Mouse (Mus musculus): ENCODE results near the gene Tas1r1.

Gene Tas1r1

DNA sequence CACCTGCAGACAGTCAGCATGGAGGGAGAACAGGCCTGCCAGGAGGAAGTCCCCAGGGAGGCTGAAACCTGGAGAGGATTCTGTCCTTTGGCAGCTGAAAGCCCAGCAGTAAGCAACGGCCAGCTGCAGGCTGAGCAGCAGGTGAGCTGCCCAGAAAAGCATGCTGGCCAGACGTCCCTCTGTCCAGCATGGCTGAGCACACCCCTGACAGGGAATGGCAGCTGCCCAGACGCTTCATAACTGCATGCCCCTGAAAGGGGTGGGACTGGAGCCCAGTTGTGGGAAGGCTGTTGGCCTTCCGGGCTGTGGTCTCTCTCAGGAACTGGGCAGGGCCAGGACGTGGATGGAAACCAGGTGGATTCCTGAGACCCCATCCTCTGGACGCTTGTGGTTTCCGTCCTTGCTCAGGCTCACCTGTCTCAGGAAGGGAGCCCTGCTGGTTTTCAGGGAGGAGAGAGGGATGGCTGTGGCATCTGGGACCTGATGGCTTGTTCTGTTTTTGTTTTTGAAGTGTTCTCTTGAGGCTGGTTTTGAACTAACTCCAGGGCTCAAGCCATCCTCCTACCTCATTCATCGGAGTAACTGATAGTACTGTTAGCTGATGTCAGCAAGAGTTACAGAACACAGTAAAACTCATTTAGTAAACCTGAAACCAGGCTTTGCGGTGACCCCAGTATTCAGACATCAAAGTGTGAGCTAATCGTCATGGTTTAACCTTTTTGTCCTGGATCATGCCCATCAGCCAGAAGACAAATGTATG is at the start of gene Tas1r1:
Gene Tas1r1, minus strand, starts transcription at position 344 of the 760 bp plus-strand sequence.
- DNase-seq: no peak

DNA sequence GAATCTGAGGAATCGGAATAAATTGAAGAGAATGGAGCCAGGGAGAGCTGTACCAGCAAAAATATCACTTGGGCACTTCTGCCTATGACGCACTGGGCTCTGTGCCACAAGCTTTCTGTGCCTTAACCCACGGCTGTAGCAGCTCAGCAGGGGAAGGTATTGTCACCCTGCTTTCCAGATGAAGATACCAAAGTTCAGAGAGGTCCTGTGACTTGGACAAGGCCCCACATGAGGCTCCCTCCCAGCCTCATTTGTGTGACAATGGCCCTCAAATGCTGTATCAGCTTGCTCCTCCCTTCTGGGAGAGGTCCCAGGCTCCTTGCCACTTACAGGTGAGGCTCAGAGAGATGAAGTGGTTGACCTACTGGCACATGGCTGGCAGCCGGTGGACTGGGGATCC is 49.8 kb upstream of the Tas1r1 start:
- DNase-seq: peak in 1 of 2 experiments; percentile 54

DNA sequence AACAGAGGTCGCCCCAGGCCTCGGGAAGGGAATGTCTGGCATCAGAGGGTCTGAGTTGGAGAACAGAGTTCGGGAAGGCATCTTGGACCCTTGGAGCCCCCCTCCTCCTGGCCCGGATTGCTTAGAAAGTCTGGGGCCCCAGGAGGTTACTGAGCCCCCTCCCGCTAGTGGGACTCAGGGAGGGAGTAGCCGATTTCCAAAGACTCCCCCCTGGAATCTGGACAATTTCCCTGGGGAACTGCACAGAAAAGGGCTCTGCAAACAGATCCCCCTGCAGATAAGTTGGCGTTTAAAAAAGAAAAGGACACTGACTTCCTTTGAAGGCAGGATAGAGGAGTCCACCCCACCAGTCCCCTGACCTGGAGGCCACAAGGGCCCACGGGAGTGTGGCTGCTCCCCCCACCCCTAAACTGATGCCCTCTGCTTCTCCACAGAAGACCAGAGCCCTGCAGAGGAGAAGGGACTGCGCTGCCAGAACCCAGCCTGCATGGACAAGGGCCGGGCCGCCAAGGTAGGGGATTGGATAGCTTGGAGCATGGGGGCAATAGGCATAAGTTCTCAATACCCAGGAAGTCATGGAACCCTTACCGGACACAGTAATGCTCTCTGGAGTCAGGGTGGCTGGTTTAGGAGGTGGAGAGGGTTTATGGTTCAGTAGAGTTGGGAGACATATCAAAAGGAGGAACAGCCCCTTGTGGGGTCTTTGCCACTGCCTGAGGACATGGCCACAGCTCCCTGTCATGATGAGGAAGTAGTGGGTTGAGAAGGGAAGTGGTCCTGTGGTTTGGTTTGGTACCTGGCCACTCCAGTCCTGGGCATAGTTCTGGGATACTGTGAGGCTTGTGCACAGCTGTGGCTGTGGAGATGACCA is 49.1 kb upstream of the Tas1r1 start:
- no peak for DNase-seq

DNA sequence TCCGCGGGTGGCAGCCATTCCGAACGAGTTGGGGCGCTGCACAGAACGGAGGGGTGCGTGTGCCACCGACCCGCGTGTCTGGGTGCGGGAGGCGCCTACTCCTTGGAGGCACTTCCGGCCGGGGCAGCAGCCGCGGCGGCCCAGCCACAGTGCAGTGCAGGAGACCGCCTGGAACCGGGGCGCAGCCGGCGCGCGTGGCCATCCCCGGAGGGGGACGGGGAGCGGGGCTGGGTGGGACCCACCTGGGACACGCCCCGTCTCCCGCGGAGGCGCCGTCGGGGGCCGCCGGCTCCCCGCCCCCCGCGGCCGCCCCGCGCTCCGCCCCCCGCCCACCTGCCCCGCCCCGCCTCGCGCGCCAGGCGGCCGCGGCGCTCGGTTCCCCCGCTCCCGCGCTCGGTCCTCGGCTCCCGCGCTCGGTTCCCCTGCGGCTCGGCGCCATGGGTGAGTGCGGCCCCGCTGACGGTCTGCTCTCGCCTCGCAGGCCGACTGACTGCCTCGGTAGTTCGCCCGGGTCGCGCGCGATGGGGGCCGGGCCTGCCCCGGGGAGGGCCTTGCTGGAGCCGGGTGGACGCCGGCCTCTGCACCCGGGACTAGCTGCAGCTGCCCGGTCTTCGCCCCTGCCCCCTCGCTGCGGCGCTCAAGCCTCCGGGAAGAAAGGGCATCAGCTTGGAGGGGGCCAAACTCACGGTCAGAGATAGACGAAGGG is 48.3 kb upstream of the Tas1r1 start:
- peak; percentile 70 to 85 for DNase-seq

DNA sequence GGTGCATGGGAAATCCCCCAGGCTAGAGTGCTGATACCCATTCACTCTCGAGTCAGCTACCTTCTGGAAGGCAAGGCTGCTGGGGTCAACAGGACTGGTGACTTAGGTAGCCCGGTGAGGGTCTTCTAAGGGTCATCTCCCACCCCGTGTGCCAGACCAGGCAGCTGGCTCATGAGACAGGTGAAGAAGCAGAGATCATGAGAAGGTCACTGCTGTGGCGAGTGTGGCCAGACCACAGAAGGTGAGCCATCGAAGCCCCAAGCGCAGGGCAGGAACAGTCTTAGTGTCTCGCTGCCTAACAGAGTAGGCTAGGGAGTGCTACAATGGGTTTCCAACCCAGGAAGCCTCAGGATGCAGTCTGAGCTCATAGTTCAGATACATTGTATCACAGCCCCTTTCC is 46.2 kb upstream of the Tas1r1 start:
- no peak for DNase-seq

DNA sequence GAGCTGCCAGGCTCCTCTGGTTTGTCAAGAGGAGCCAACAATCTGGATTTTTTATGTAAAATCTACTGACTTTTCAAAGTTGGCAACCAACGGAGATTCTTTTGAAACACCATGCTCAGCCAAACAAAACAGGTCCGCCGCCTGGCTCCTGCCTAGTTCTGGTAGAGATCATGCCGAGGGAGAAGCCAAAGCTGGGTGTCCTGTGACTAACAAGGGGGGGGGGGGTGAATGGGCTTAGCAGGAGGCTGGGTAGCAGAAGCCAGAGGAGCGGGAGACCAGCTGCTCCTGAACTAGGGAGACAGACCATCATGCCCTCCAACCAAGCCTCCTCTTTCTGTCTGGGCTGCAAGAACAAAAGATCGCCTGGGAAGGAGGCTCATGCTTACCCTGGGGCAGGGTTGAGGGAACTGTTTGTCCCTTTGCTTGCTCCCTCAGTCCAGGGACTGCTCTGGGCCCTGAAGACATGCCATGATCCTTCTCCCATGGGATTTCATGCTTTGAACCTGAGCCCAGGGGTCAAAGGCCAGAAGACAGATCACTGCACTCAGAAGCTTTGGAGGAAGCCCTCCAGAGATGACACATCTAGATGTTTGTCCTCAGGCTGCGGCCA is 45.3 kb upstream of the Tas1r1 start:
- DNase-seq: no peak

DNA sequence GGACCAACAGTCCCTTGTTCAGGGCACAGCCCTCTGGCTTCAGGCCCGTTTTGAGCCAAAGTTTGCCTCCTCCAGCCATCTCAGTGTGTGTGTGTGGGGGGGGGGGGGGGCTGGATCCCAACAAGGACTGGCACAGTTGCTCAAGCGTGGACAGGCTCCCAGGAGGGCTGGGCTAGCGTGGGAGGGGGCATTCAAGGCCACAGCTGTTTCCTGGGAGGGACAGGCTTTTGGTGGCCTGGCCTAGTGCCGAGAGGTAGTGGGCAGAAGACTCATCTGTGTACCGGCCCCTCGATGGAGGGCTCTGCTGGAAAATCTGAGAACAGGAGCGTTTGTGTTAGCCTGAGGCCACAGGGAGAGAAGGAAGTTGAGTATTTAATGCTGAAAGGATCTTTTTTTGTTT is 41.6 kb upstream of the Tas1r1 start:
- no peak for DNase-seq

DNA sequence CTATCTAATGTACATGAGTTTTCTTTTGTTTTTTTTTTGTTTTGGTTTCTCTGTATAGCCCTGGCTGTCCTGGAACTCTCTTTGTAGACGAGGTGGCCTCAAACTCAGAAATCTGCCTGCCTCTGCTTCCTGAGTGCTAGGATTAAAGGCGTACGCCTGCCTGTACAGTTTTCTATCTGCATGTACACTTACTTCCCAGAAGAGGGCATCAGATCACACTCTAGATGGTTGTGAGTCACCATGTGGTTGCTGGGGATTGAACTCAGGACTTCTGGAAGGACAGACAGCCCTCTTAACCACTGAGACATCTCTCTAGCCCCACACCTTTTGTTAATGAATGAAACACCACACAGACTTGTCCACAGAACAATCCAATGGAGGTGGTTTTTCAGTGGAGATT is 40.9 kb upstream of the Tas1r1 start:
- no peak for DNase-seq

DNA sequence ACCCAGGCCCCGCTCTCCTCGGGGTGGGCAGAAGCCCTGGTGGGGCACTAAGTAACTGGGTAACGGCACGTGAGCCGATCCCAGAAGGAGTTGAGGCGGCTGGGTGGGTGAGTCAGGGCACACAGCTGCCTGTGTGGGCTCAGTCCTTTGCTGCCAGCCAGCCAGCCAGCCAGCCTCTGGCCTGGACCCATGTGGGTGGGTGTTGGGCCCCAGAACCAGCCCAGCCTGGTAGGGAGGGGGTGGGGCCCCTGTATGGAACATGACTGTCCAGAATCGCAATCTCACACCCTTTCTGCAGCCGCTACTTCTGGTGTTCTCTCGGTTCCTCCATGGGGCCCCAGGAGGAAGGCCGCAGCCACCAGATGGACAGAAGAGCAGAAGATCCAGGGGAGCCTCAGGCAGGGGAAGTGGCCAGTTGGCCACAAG is 39.8 kb upstream of the Tas1r1 start:
- DNase-seq: peak in 1 of 2 experiments; percentile 52

DNA sequence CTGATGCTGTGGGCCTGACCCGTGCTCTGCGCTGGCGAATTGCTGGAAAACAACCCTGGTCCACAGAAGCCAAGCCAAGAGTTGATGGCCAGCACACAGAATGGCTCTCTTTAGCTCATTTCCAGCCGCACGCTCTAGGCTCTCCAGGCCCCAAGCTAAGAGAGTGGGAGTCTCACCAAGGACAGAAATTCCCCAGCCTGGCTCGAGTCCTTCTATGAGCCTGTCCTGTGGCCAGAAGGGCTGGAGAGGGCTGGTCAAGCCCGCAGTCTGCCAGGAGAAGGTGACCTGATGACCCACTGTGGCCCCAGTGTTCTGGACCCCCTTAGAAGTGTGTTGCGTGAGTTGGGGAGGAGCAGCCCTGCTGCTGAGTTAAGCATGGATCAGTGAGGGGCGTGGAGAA is 38.8 kb upstream of the Tas1r1 start:
- DNase-seq: no peak

DNA sequence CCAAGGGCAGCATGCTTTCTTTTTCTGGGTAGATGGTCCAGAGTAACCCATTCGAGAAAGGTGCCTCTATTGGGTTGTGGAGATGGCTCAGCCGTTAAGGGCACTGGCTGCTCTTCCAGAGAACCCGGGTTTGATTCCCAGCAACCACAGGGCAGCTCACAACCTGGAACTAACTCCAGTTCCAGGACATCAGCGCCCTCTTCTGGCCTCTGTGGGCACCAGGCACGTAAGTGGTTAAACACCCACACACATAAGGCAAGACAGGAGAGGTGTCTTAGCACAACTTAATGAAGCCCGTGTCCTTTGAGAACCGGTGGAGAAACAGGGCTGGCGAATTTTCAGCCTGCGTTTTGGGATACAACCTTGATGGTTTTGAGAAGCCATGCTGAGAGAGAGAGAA is 36.2 kb upstream of the Tas1r1 start:
- DNase-seq: no peak

DNA sequence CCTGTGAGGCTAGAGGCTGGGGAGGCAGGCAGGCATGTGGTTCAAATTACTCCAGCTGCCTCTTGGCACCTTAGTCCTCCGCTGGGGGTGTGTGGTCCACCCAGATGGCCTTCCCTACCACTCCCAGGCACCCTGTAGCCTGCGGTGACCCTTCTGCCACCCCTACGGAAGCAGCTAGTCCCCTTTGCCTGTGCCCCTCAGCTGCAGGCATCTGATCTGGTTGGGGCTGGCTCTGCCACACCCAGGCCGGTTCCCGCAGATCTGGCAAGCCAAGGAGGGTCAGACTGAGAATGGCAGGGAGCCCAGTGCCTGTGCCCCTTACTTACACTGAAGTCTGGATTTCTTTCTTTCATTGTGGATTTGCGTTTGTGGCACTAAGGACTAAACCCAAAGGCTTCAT is 35.3 kb upstream of the Tas1r1 start:
- DNase-seq: no peak

DNA sequence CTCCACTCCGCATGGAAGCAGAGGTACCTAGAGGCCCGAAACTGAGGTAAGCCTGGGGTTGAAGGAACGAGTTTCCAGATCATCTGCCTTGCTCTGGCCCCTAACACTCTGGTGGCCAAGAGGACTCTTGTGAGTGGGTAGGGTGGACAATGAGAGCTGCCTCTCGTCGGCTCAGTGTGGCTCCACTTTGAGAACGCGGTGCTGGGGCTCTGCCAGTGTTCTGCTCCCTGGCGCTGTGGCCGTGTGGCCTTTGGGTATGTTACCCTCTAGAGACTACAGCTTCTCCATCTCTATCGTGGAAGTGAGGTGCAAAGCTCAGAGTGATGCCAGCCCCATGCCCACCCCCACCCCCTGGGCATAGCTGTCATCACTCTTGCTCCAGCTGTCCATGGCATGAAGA is 34.3 kb upstream of the Tas1r1 start:
- DNase-seq: peak; percentile 18 to 38

DNA sequence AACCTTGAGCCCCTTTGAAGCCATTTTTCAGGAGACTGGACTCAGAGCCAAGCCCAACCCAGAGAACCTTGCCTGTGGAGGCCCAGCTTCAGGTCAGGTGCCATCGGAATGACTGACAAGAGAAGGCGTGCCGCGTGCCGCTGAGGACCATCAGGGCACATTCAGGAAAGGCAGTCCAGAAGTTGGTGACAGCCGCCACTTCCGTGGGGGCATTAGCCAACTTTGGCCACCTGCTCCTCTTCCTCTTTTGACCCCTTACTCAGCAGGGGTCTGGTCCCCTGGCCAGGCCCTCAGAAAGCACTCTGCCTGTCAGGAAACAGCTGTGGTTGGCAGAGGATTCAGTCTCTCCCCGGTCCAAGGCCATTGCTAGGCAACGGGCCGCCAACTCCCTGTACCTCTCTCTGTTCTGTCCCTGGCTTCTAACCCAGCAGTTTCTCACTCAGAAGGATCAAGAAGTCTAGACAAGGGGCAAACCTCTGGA is 33.8 kb upstream of the Tas1r1 start, which contains the start of gene Plekhg5:
Gene Plekhg5, plus strand, starts transcription at position 378 of the 481 bp plus-strand sequence.
- peak; percentile 62 to 82 for DNase-seq

DNA sequence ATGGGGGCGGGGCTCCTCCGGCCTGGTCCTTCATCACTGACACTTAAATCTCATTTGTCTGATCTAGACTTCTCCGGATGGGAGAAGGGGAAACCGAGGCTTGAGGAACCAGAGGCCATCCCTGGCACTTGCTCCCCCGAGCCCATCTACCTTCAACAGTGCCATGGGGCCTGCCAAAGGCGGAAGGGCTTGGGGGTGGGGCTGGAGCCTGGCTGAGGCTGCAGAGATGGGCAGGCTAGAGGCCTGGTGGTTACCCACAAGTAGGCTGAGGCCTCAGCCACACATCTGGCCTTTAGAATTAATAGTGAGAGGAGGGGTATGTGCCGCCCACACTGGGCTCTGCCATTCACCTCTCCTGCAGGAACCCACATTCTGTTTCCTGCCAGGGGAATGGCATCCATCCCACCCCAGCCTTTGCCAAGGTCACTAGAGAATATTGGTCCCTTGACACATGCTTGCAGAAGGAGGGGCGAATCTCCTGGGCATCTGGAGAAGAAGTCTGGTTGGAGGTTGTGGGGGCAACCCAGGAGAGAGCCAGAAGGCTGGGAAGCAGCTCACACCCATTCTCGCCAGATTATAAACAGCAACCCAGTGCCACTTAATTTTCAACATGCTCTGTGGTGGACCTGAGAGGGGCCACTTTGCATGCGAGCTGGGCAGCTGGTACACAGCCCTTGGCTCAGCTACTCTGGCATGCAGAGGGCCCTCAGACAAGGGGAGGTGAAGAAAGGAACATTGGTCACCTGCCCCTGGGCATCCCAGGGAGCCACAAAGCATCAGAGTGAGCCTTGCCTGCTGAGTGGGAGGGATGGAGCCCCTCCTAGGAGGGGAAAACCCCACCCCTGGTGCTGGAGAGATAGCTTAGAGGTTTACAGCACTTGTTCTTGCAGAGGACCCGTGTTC is 32.4 kb upstream of the Tas1r1 start:
- peak in 1 of 2 experiments; percentile 66 for DNase-seq

DNA sequence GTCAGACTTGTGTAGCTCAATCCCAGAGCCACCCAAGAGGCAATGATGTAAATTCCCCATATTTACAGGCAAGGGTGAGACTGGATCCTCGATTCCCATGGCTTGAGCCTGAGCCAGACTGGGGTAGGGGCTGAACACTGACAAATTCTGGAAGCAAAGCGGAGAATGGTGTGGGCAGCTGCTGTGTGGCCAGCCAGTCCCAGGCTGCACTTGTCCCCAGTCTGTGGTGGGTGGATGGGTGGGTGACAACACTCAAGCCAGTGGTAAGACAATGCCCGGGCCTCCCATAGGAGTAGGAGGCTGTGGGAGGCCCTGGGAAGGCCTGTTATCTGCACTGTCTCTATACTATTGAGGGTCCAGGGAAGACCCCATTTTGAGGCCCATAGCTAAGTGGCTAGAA is 30.9 kb upstream of the Tas1r1 start:
- DNase-seq: no peak

DNA sequence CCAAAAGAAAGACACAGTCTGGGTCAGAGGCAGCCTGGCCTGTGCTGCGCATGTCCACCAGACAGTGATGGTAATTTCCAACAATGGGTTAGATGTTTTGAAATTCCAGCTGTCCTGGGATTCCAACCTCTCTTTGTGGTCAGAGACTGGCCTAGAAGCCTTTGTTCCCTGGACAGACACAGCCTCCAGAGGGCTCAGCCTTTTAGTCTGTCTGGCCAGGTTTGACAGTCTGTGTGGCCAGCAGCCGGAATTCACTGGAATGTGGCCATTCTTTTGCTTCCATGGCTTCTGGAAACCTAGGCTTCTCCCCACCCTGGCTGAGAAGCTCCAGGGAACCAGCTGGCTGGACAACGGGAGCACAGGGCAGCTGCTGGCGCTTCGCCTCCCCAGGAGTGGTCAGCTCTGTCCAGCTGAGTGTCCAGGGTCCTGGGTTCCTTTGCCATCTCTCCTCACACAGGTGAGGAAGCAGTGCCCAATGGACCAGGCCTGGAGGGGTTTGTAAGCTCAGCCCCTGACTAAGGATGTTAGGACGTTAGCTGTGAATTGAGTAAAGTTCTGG is 29.9 kb upstream of the Tas1r1 start:
- no peak for DNase-seq

DNA sequence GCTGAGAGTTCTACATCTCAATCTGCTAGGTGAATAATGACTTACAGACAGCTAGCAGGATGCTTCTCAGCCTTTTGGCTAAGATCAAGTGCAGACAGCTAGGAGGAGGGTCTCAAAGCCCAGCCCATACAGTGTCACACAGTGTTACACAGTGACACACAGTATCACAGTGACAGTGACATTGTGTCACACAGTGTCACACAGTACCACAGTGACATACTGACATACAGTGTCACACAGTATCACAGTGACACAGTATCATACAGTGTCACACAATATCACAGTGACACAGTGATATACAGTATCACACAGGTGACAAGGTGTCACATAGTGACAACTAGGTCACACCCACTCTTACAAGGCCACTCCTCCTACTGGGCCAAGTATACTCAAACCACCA is 28.9 kb upstream of the Tas1r1 start:
- no peak for DNase-seq

DNA sequence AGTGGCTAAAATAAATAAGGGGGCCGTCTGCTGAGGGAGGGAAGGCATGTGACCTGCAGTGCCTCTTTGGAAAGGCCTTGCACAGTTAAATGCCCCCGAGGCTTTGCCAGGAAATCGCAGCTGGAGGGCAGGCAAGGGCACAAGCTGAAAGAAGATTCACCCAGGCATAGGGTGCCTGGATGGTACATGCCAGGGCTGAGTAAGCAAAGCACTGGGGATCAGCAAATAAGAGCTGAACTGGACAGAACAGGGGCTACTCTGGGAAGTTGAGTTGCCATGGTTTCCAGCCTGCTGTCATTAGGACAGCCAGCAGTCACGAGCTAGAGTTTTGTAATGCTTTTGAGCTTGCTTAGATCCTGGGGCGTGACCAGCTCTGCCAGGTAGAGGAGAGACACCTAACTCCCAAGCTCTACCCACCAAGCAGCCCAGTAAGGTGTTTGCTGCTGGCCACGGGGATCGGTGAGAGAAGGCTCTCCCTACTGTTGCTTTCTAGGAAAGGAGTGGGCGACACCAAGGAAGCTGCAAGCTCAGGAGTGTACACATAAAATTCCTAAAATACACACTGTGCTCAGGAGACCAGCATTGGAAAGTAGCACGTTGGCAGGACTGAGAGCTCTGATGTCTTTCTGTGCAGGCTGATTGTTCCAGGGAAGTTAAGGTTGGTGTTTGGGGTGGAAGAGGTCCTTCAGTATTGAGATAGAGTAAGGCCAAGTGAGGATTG is 24.2 kb upstream of the Tas1r1 start:
- peak in 1 of 2 experiments; percentile 37 for DNase-seq

DNA sequence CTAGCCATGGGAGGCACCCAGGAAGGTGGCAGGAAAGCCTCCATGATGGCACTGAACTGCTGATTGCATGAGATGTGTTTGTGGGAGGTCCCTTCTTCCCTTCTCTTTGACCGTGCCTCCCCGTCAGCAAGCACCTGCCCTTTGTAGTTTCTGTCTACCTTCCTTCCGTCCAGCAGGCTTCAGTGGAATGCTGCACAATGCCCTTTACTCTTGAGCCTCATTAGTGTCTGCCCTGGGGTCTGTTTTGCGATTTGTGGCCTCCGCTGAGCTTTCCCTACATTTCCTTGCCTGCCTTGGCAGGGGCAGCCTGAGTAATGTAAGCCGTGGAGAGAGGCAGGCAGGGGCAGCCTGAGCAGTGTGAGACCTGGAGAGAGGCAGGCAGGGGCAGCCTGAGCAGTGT is 6.2 kb upstream of the Tas1r1 start:
- DNase-seq: no peak

DNA sequence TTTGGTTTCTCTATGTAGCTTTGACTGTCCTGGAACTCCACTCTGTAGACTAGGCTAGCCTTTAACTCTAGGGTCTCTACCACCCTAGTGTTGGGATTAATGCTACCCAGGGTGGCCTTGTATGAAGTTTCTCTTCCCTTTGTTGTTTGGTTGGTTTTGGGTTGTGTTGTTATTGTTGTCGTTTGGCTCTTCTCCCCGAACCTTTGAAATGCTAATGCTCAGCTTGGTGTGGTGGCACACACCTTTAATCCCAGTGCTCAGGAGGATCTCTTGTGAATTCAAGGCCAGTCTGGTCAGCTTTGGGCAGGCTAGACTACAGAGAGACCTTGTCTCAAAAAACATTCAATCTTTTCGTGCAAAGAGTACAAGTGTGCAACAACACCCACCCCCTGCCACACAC is 4.8 kb upstream of the Tas1r1 start:
- no peak for DNase-seq
